Mouse (Mus musculus): ENCODE results near the gene Abcg8. TPM values are rescaled to one million over a fixed set of nuclear protein-coding genes. Genes with fewer than 3 reads are reported as not detected.

The Abcg8 gene
- polyA plus RNA-seq, 1 experiment from 2014 or later, result 0.20 TPM

- H3K4me3 ChIP-seq (ENCODE audit: low read depth, low read length), result no peak overlapping the region
- no peaks in the 10 kb centered on the region for H3K9me3 ChIP-seq (ENCODE audit: control insufficient read depth, low read depth, low read length)
- no peak overlapping the region for H3K27ac ChIP-seq (ENCODE audit: low read length)
- H3K27me3 ChIP-seq (ENCODE audit: control insufficient read depth, insufficient read depth, low read length), result no peaks in the 10 kb centered on the region
- H3K4me1 ChIP-seq (ENCODE audit: control insufficient read depth, insufficient read depth, low read length), result 0 out of 2 replicates have a peak, but pooled peaks cover 5% of the 10 kb centered on the region
- no peaks in the 10 kb centered on the region; the same call in 1 of the 2 replicates for H3K36me3 ChIP-seq (ENCODE audit: control insufficient read depth, insufficient read depth, low read length)
- H3K9ac ChIP-seq (replicated peaks; ENCODE audit: low read depth, low read length), result no peak overlapping the region
- no peak for ATAC-seq (ENCODE audit: insufficient number of reproducible peaks, insufficient read depth, low FRiP score, low read depth)
- no peak overlapping the region for H3K4me2 ChIP-seq (replicated peaks; ENCODE audit: low read depth, low read length)
- WGBS, result 76% methylated on average over 9 of the region's 9 CpGs
Measured at GRCm38 (mm10) chr17:84650302-84651017, 25.6 kb upstream of the Abcg8 start.

- Histone ChIP-seq H3K4me2 (replicated peaks; ENCODE audit: low read depth, low read length) (no peak overlapping the region), H3K4me3 (ENCODE audit: low read depth, low read length) (no peak overlapping the region), H3K36me3 (ENCODE audit: control insufficient read depth, insufficient read depth, low read length) (no peaks in the 10 kb centered on the region; the same call in 1 of the 2 replicates), H3K27me3 (ENCODE audit: control insufficient read depth, insufficient read depth, low read length) (no peaks in the 10 kb centered on the region), H3K9ac (replicated peaks; ENCODE audit: low read depth, low read length) (no peak overlapping the region), H3K9me3 (ENCODE audit: control insufficient read depth, low read depth, low read length) (no peaks in the 10 kb centered on the region), H3K27ac (ENCODE audit: low read length) (no peak overlapping the region), H3K4me1 (ENCODE audit: control insufficient read depth, insufficient read depth, low read length) (peaks cover 8% of the 10 kb centered on the region; the same call in 1 of the 2 replicates)
- 85% methylated on average over 9 of the region's 9 CpGs for WGBS
- no peak for ATAC-seq (ENCODE audit: insufficient number of reproducible peaks, insufficient read depth, low FRiP score, low read depth)
Measured at GRCm38 (mm10) chr17:84653544-84653943, 22.6 kb upstream of the Abcg8 start.

GRCm38 (mm10) chr17:84656205-84656604, 19.9 kb upstream of the Abcg8 start:
- no peaks in the 10 kb centered on the region for H3K9me3 ChIP-seq (ENCODE audit: control insufficient read depth, low read depth, low read length)
- no peak overlapping the region for H3K27ac ChIP-seq (ENCODE audit: low read length)
- no peak overlapping the region for H3K9ac ChIP-seq (replicated peaks; ENCODE audit: low read depth, low read length)
- WGBS, result 61% methylated on average over 5 of the region's 5 CpGs
- no peak for ATAC-seq (ENCODE audit: insufficient number of reproducible peaks, insufficient read depth, low FRiP score, low read depth)
- H3K4me2 ChIP-seq (replicated peaks; ENCODE audit: low read depth, low read length), result no peak overlapping the region
- no peak overlapping the region for H3K4me3 ChIP-seq (ENCODE audit: low read depth, low read length)
- peaks cover 8% of the 10 kb centered on the region; the same call in 1 of the 2 replicates for H3K4me1 ChIP-seq (ENCODE audit: control insufficient read depth, insufficient read depth, low read length)
- H3K27me3 ChIP-seq (ENCODE audit: control insufficient read depth, insufficient read depth, low read length), result no peaks in the 10 kb centered on the region
- no peaks in the 10 kb centered on the region; the same call in 1 of the 2 replicates for H3K36me3 ChIP-seq (ENCODE audit: control insufficient read depth, insufficient read depth, low read length)

- H3K4me3 ChIP-seq (ENCODE audit: low read depth, low read length), result no peak overlapping the region
- H3K27me3 ChIP-seq (ENCODE audit: control insufficient read depth, insufficient read depth, low read length), result no peaks in the 10 kb centered on the region
- ATAC-seq (ENCODE audit: insufficient number of reproducible peaks, insufficient read depth, low FRiP score, low read depth), result no peak
- no peak overlapping the region for H3K9ac ChIP-seq (replicated peaks; ENCODE audit: low read depth, low read length)
- WGBS, result 42% methylated on average over 19 of the region's 19 CpGs
- H3K4me2 ChIP-seq (replicated peaks; ENCODE audit: low read depth, low read length), result no peak overlapping the region
- no peaks in the 10 kb centered on the region; the same call in 1 of the 2 replicates for H3K36me3 ChIP-seq (ENCODE audit: control insufficient read depth, insufficient read depth, low read length)
- no peak overlapping the region for H3K27ac ChIP-seq (ENCODE audit: low read length)
- H3K9me3 ChIP-seq (ENCODE audit: control insufficient read depth, low read depth, low read length), result no peaks in the 10 kb centered on the region
- H3K4me1 ChIP-seq (ENCODE audit: control insufficient read depth, insufficient read depth, low read length), result peaks cover 8% of the 10 kb centered on the region; the same call in 1 of the 2 replicates
Measured at GRCm38 (mm10) chr17:84656653-84657421, 19.3 kb upstream of the Abcg8 start.

- Histone ChIP-seq H3K9me3 (ENCODE audit: control insufficient read depth, low read depth, low read length) (no peaks in the 10 kb centered on the region), H3K36me3 (ENCODE audit: control insufficient read depth, insufficient read depth, low read length) (no peaks in the 10 kb centered on the region; the same call in 1 of the 2 replicates), H3K27me3 (ENCODE audit: control insufficient read depth, insufficient read depth, low read length) (no peaks in the 10 kb centered on the region), H3K4me2 (replicated peaks; ENCODE audit: low read depth, low read length) (no peak overlapping the region), H3K4me3 (ENCODE audit: low read depth, low read length) (no peak overlapping the region), H3K9ac (replicated peaks; ENCODE audit: low read depth, low read length) (no peak overlapping the region), H3K27ac (ENCODE audit: low read length) (no peak overlapping the region), H3K4me1 (ENCODE audit: control insufficient read depth, insufficient read depth, low read length) (peaks cover 8% of the 10 kb centered on the region; the same call in 1 of the 2 replicates)
- 42% methylated on average over 3 of the region's 3 CpGs for WGBS
- no peak for ATAC-seq (ENCODE audit: insufficient number of reproducible peaks, insufficient read depth, low FRiP score, low read depth)
Measured at GRCm38 (mm10) chr17:84657422-84657732, 18.7 kb upstream of the Abcg8 start.

GRCm38 (mm10) chr17:84657782-84658181, 18.3 kb upstream of the Abcg8 start:
- no peak overlapping the region for H3K4me2 ChIP-seq (replicated peaks; ENCODE audit: low read depth, low read length)
- no peaks in the 10 kb centered on the region for H3K9me3 ChIP-seq (ENCODE audit: control insufficient read depth, low read depth, low read length)
- peaks cover 8% of the 10 kb centered on the region; the same call in 1 of the 2 replicates for H3K4me1 ChIP-seq (ENCODE audit: control insufficient read depth, insufficient read depth, low read length)
- 42% methylated on average over 7 of the region's 7 CpGs for WGBS
- no peaks in the 10 kb centered on the region for H3K27me3 ChIP-seq (ENCODE audit: control insufficient read depth, insufficient read depth, low read length)
- H3K4me3 ChIP-seq (ENCODE audit: low read depth, low read length), result no peak overlapping the region
- ATAC-seq (ENCODE audit: insufficient number of reproducible peaks, insufficient read depth, low FRiP score, low read depth), result no peak; the same call in 1 of the 2 replicates
- H3K27ac ChIP-seq (ENCODE audit: low read length), result no peak overlapping the region
- H3K36me3 ChIP-seq (ENCODE audit: control insufficient read depth, insufficient read depth, low read length), result no peaks in the 10 kb centered on the region
- H3K9ac ChIP-seq (replicated peaks; ENCODE audit: low read depth, low read length), result no peak overlapping the region

- Histone ChIP-seq H3K27me3 (ENCODE audit: control insufficient read depth, insufficient read depth, low read length) (no peaks in the 10 kb centered on the region), H3K4me1 (ENCODE audit: control insufficient read depth, insufficient read depth, low read length) (peaks cover 8% of the 10 kb centered on the region; the same call in 1 of the 2 replicates), H3K4me2 (replicated peaks; ENCODE audit: low read depth, low read length) (no peak overlapping the region), H3K36me3 (ENCODE audit: control insufficient read depth, insufficient read depth, low read length) (no peaks in the 10 kb centered on the region), H3K9ac (replicated peaks; ENCODE audit: low read depth, low read length) (no peak overlapping the region), H3K27ac (ENCODE audit: low read length) (no peak overlapping the region), H3K4me3 (ENCODE audit: low read depth, low read length) (no peak overlapping the region), H3K9me3 (ENCODE audit: control insufficient read depth, low read depth, low read length) (no peaks in the 10 kb centered on the region)
- WGBS, result 31% methylated on average over 5 of the region's 5 CpGs
- ATAC-seq (ENCODE audit: insufficient number of reproducible peaks, insufficient read depth, low FRiP score, low read depth), result no peak
Measured at GRCm38 (mm10) chr17:84658195-84658594, 17.9 kb upstream of the Abcg8 start.

GRCm38 (mm10) chr17:84658951-84659350, 17.2 kb upstream of the Abcg8 start:
- 64% methylated on average over 8 of the region's 8 CpGs for WGBS
- no peak overlapping the region for H3K9ac ChIP-seq (replicated peaks; ENCODE audit: low read depth, low read length)
- ATAC-seq (ENCODE audit: insufficient number of reproducible peaks, insufficient read depth, low FRiP score, low read depth), result no peak
- H3K4me3 ChIP-seq (ENCODE audit: low read depth, low read length), result no peak overlapping the region
- peaks cover 8% of the 10 kb centered on the region; the same call in 1 of the 2 replicates for H3K4me1 ChIP-seq (ENCODE audit: control insufficient read depth, insufficient read depth, low read length)
- no peaks in the 10 kb centered on the region for H3K9me3 ChIP-seq (ENCODE audit: control insufficient read depth, low read depth, low read length)
- no peaks in the 10 kb centered on the region for H3K27me3 ChIP-seq (ENCODE audit: control insufficient read depth, insufficient read depth, low read length)
- H3K27ac ChIP-seq (ENCODE audit: low read length), result no peak overlapping the region
- no peak overlapping the region for H3K4me2 ChIP-seq (replicated peaks; ENCODE audit: low read depth, low read length)
- no peaks in the 10 kb centered on the region for H3K36me3 ChIP-seq (ENCODE audit: control insufficient read depth, insufficient read depth, low read length)

All from stomach, embryonic 14.5 days (tissue).